Mouse (Mus musculus): Measurements from ENCODE around the gene Snx8.

Snx8 gene

DNA sequence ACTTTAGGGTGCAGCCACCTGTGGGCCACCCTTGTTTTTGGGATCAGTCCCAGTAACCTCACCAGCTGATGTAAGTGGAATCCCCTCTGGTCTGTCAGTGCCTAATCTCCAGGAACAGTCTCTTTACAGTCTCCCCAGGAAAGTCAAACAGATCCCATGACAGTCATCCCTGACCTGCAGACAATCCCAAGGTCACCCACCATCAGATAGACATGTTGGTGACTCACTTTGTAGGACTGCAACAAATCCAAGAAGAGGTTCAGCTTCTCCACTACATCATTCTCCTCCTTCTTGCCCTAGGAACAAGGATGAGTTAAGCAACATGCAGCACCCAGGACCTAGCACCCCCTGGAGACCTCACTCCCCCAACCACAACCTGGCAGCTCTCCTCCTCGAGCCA lies 43.0 kb downstream of the Snx8 start:
- DNase-seq (ENCODE audit: extremely low spot score) = no peak

DNA sequence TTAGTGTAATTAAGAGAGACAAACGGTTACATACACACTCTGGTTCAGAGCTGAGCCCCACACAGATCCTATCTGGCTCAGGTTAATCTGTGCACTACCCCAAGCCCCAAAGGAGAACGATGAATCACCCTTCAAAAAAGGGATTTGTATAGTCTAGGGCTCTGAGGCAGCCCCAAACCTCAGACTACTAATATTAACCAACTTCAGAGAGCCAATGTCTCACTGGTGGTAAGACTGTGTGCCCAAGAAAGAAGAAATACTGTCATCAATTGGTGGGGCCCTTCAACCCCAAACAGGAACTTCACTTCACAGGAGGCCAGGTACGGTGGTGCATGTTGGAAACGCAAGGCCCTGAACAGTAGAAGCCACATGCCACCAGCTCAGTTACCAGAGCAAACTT lies 43.8 kb downstream of the Snx8 start:
- DNase-seq (ENCODE audit: extremely low spot score) = no peak

GRCm38 (mm10) chr5:140342880-140343279 lies 46.2 kb downstream of the Snx8 start:
- no peak for DNase-seq (ENCODE audit: extremely low spot score)

DNA sequence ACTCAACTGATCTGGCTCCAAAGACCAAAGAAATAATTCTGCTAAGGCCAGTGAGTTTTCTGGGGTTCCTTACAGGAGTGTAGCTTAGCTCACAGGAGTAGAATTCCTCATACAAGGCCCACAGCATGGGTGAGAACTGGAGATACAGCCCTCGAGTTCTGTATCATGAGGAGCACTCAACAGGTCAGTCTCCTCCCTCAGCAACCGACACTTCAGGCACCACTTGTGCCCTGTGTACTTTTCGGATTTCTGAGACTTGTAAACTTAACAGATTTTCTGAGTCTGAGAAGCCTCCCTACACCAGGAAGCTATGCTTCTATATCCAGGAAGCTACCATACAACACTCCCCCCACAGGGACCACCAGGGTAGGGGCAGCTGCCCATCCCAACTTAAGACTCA lies 49.2 kb downstream of the Snx8 start:
- DNase-seq (ENCODE audit: extremely low spot score) = no peak

GRCm38 (mm10) chr5:140338779-140339178 lies 50.3 kb downstream of the Snx8 start:
- no peak for DNase-seq (ENCODE audit: extremely low spot score)

DNA sequence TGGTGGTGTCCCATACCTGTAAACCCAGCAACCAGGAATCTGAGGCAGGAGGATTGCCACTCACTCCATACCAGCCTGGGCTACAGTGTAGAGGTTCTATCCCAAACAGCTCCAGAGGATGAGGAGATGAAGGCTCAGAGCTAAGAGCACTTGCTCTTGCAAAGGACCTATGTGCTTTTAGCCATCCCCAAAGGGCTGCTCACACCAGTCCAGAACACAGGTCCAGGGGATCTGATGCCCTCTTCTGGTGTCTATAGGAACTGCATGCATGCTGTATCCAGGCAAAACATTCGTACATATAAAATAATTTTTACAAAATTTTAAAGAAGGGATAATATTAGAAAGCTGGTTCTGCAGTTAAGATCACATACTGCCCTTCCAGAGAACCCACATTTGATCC lies 52.4 kb downstream of the Snx8 start:
- DNase-seq (ENCODE audit: extremely low spot score) = peak; percentile 31

- peak; percentile 23 for DNase-seq (ENCODE audit: extremely low spot score)
Observed at GRCm38 (mm10) chr5:140333631-140334030, 55.4 kb downstream of the Snx8 start.

GRCm38 (mm10) chr5:140332519-140332918 lies 56.5 kb downstream of the Snx8 start:
- no peak for DNase-seq (ENCODE audit: extremely low spot score)

DNA sequence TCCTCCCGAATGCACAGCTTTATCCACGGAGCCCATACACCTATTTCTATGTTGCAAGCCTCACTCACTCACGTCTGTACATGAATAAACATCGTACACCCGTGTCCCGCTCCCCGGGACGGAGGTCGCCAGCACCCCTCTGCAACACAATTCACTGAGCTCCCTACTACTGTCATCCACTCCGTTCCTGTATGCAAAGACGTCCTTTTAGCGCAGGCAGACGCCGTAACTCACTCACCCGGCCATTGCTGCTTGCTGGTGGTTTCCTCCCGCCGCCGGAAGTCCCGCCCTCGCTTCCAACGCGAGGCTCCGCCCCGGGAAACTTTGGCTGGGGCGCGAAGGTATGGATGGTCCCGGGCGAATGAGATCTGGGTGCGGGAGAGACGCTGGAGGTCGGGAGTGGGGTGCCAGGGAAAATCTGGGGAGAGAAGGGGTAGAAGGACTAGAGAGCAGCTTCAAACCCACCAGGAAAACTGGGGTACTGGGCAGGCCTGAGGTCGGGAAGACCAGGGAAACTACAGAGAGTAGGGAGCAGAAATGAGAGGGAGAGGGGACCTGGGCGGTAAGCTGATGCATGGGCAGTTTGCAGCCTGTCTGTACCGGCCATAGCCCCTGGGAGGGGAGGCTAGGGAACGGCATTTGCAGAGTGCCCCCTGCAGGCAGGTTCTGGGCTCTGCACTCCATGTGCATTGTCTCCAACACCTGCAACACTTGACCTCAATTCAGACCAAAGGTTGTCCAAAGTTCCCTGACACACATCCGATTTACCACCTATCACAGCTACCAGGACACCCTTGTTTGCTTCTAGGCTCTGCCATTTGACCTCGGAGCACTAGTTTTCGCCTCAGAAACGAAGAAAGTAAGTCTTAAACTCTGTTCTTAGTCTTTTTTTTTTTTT lies 57.2 kb downstream of the Snx8 start, which contains the start of gene Mrm2:
Mrm2 (minus strand) TSS at position 284 of the 898 bp plus-strand sequence.
- DNase-seq (ENCODE audit: extremely low spot score) = peak; percentile 89

- DNase-seq (ENCODE audit: extremely low spot score) = no peak
Observed at GRCm38 (mm10) chr5:140324058-140324457, 65.0 kb downstream of the Snx8 start.

GRCm38 (mm10) chr5:140321756-140322575 lies 67.1 kb downstream of the Snx8 start:
- DNase-seq (ENCODE audit: extremely low spot score) = no peak

DNA sequence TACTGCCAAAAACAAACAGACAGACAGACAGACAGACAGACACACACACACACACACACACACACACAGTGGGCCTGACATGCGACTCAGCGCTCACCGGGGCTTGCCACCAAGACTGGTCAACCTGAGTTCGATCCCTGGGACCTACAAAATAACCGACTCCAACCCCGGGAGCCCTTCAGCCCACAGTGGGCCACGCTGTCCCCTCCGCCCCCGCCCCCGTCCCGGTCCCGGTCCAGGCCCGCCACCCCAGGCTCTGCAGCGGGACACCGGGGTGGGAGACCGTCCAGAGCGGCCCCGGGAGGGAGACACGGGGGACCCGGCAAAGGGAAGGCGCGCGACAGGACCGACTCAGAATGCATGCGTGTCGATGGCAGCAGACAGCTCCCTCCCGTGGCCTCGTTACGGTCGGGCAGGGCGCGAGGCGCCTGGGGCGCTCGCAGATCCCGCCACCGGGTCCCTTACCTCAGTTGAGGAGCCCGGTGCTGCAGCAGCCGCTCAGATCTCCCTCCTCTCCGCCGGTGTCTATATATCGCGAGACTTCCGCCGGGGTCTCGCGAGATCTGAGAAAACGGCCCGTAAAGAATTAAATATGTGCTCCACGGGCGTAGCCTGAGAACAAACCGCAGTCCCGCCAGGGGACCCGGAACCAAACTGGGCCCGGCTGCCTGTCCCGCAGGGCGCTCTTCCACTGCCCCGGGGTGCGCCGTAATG lies 67.9 kb downstream of the Snx8 start, which contains the start of the genes Mad1l1 and Nudt1:
Mad1l1 (minus strand) TSS at position 511 of the 714 bp plus-strand sequence.
Nudt1 (plus strand) TSS at position 615 of the 714 bp plus-strand sequence.
- peak; percentile 95 for DNase-seq (ENCODE audit: extremely low spot score)

DNA sequence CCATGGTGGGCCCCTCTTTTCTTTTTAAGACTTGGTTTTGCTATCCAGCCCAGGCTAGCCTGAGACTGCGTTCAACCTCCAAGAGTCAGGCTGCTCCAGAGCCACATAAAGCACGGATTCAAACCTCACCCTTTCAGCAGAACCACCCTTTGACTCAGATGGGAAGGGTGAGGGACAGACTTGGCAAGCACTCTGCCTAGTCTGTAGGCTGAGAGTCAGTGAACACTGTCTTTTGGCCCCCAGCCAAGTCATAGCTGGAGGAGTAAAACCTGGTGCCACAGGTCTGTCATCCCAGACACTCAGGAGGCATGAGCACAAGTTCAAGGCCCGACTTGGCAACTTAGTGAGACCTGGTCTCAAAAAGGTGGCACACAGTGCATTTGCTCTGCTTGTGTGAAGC lies 72.3 kb downstream of the Snx8 start:
- no peak for DNase-seq (ENCODE audit: extremely low spot score)

GRCm38 (mm10) chr5:140307602-140308001 lies 81.5 kb downstream of the Snx8 start:
- no peak for DNase-seq (ENCODE audit: extremely low spot score)

DNA sequence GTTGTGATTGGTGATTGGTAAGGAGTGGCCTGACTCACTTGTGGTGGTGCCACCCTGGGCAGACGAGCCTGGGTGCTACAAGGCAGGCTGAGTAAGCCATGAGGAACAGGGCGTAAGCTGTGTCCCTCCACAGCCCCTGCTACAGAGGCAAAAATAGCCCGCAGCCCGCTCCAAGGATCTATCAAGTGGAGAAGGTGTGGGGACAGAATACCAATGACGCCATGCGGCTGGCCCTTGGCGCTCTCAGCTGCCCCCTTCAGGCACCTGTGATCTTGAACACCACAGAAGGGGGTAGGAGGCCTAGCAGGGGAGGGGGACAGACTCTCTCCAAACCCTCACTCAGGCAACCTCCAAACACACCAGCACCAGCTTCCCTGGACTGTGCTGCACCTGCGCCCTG lies 83.0 kb downstream of the Snx8 start:
- DNase-seq (ENCODE audit: extremely low spot score) = no peak

DNA sequence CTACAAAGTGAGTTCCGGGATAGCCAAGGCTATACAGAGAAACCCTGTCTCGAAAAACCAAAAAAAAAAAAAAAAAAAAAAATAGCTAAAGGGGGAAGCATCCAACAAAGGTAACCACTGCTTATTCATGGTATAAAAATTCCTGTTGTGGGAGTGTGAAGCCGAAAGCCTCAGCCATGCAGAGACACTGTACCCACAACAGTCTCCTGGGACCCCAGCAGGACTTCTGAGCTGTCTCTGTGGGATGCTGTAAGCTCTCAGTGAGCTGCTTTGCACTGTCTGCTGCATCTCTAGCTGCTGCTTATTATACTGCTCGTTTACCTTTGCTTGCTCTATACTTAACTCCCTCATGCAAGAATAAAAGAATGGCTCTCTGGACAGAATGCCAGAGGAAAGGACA lies 90.8 kb downstream of the Snx8 start:
- no peak for DNase-seq (ENCODE audit: extremely low spot score)

GRCm38 (mm10) chr5:140292152-140292551 lies 96.9 kb downstream of the Snx8 start:
- DNase-seq (ENCODE audit: extremely low spot score) = peak; percentile 46
